In genomic region chr5:101659411-101659971, GRCm38 (mm10) we compare ENCODE assay signal across 11 mouse cellular contexts. TPM values are rescaled to one million over a fixed set of nuclear protein-coding genes. Genes with fewer than 3 reads are reported as not detected.
DNase-seq lines count a peak whose midpoint lies in the region; ATAC-seq and TF ChIP-seq lines count a peak whose summit lies in the region.
"Had no signal": no experiment of that assay in that cellular context is flagged by ENCODE, and none has a peak within 500 bp of the region (broad histone marks: within the 10 kb centered on the region; RNA-seq: fewer than 3 reads in every experiment).

No protein-coding gene starts in this region.

- TF ChIP-seq POLR2A in ES-Bruce4 (IDR thresholded peaks at IDR 0.05; ENCODE audit: insufficient read depth, low read length): no peak
- no peak for TF ChIP-seq POLR2A in thymus, adult 2 months (IDR thresholded peaks at IDR 0.05; ENCODE audit: control insufficient read depth, extremely low read depth, insufficient read depth, low read length, poor library complexity)

- under 1% methylated on average over 39 of the region's 39 CpGs for WGBS in heart, embryonic 11.5 days (ENCODE audit: insufficient replicate concordance)
- 1% methylated on average over 39 of the region's 39 CpGs for WGBS in heart, postnatal 0 days
- under 1% methylated on average over 39 of the region's 39 CpGs for WGBS in midbrain, embryonic 11.5 days
- 3% methylated on average over 39 of the region's 39 CpGs for WGBS in thymus, adult 2 months

- H3K9ac ChIP-seq in heart, embryonic 11.5 days (ENCODE audit: low read depth, low read length): no peak overlapping the region
- no peak overlapping the region for H3K9ac ChIP-seq in ES-Bruce4 (ENCODE audit: low read depth, poor library complexity, severe bottlenecking)
- no peak overlapping the region for H3K9ac ChIP-seq in heart, postnatal 0 days (replicated peaks; ENCODE audit: low read depth, low read length)
- peak overlapping the region; percentile 29 for H3K9ac ChIP-seq in midbrain, embryonic 11.5 days (ENCODE audit: low read length)

- TF ChIP-seq EP300 in ES-Bruce4 (IDR thresholded peaks at IDR 0.05; ENCODE audit: insufficient read depth, low read depth, low read length): no peak
- TF ChIP-seq EP300 in heart, postnatal 0 days (IDR thresholded peaks at IDR 0.05; ENCODE audit: low read depth): no peak

- H3K4me1 ChIP-seq in heart, embryonic 11.5 days (ENCODE audit: control insufficient read depth, insufficient read depth, low read length): peaks cover 12% of the 10 kb centered on the region
- no peaks in the 10 kb centered on the region for H3K4me1 ChIP-seq in ES-Bruce4 (ENCODE audit: control insufficient read depth, insufficient read depth, low read length)
- peaks cover 12% of the 10 kb centered on the region for H3K4me1 ChIP-seq in heart, postnatal 0 days (ENCODE audit: control insufficient read depth, insufficient read depth)
- H3K4me1 ChIP-seq in midbrain, embryonic 11.5 days (ENCODE audit: control insufficient read depth, insufficient read depth, low read length): peaks cover 31% of the 10 kb centered on the region
- no peaks in the 10 kb centered on the region for H3K4me1 ChIP-seq in thymus, adult 2 months (replicated peaks; ENCODE audit: control insufficient read depth, insufficient read depth, low read length)

- no peak for DNase-seq in heart, adult 9 months (ENCODE audit: low spot score in 2 of 2)
- no peak for DNase-seq in heart, postnatal 0 days (ENCODE audit: low spot score)
- peak; percentile 97 for DNase-seq in midbrain, embryonic 11.5 days (ENCODE audit: low spot score, missing footprints)
- no peak for DNase-seq in thymus, adult 2 months
- no peak for DNase-seq in cerebellum, adult 11-12 months
- DNase-seq: B cell, adult 2 months; right cerebral cortex, postnatal 4 days had no signal

- no peaks in the 10 kb centered on the region for H3K36me3 ChIP-seq in heart, embryonic 11.5 days (ENCODE audit: control insufficient read depth, insufficient read depth, low read length)
- no peaks in the 10 kb centered on the region for H3K36me3 ChIP-seq in ES-Bruce4 (ENCODE audit: control insufficient read depth, insufficient read depth, low read length, poor library complexity, severe bottlenecking)
- no peaks in the 10 kb centered on the region for H3K36me3 ChIP-seq in heart, postnatal 0 days (replicated peaks; ENCODE audit: control insufficient read depth, insufficient read depth, low read length)
- H3K36me3 ChIP-seq in midbrain, embryonic 11.5 days (ENCODE audit: control insufficient read depth, insufficient read depth, low read length): no peaks in the 10 kb centered on the region
- H3K36me3 ChIP-seq in thymus, adult 2 months (ENCODE audit: control insufficient read depth, insufficient read depth, low read length): no peaks in the 10 kb centered on the region

- H3K27me3 ChIP-seq in heart, embryonic 11.5 days (ENCODE audit: control insufficient read depth, insufficient read depth, low read length): peaks cover 84% of the 10 kb centered on the region
- H3K27me3 ChIP-seq in ES-Bruce4 (ENCODE audit: control insufficient read depth, insufficient read depth, low read length, poor library complexity, severe bottlenecking): peaks cover 55% of the 10 kb centered on the region
- H3K27me3 ChIP-seq in heart, postnatal 0 days (ENCODE audit: control insufficient read depth, insufficient read depth, low read length): peaks cover 99% of the 10 kb centered on the region
- H3K27me3 ChIP-seq in midbrain, embryonic 11.5 days (ENCODE audit: control insufficient read depth, insufficient read depth, low read length): peaks cover 91% of the 10 kb centered on the region
- peaks cover 25% of the 10 kb centered on the region for H3K27me3 ChIP-seq in thymus, adult 2 months (ENCODE audit: control insufficient read depth, insufficient read depth, low read length)

- no peaks in the 10 kb centered on the region for H3K9me3 ChIP-seq in heart, embryonic 11.5 days (replicated peaks; ENCODE audit: control insufficient read depth, low read length)
- H3K9me3 ChIP-seq in ES-Bruce4 (replicated peaks; ENCODE audit: control insufficient read depth, insufficient read depth, low read length, poor library complexity, severe bottlenecking): no peaks in the 10 kb centered on the region; the same call in 1 of the 2 replicates
- no peaks in the 10 kb centered on the region for H3K9me3 ChIP-seq in heart, postnatal 0 days (replicated peaks; ENCODE audit: control insufficient read depth, low read length)
- no peaks in the 10 kb centered on the region for H3K9me3 ChIP-seq in midbrain, embryonic 11.5 days (ENCODE audit: control insufficient read depth, low read length)

- peak overlapping the region; percentile 42 for H3K4me2 ChIP-seq in heart, embryonic 11.5 days
- no peak overlapping the region for H3K4me2 ChIP-seq in heart, postnatal 0 days (ENCODE audit: low read depth, low read length)
- peak overlapping the region; percentile 53 for H3K4me2 ChIP-seq in midbrain, embryonic 11.5 days

- peak overlapping the region; percentile 19 for H3K4me3 ChIP-seq in heart, embryonic 11.5 days (ENCODE audit: low read depth, low read length)
- H3K4me3 ChIP-seq in ES-Bruce4 (ENCODE audit: low read depth, low read length): peak overlapping the region; percentile 69
- 0 out of 2 replicates have a peak overlapping the region, but pooled peaks have one; percentile 8 for H3K4me3 ChIP-seq in heart, postnatal 0 days (ENCODE audit: low read depth, low read length)
- peak overlapping the region; percentile 31 for H3K4me3 ChIP-seq in midbrain, embryonic 11.5 days (ENCODE audit: low read depth, low read length)
- H3K4me3 ChIP-seq in thymus, adult 2 months (ENCODE audit: control insufficient read depth, insufficient read depth, low read length): no peak overlapping the region

- TF ChIP-seq CTCF in ES-Bruce4 (IDR thresholded peaks at IDR 0.05; ENCODE audit: low read depth, low read length): no peak
- no peak for TF ChIP-seq CTCF in heart, postnatal 0 days (IDR thresholded peaks at IDR 0.05; ENCODE audit: low read depth)
- no peak for TF ChIP-seq CTCF in thymus, adult 2 months (IDR thresholded peaks at IDR 0.05; ENCODE audit: borderline replicate concordance, control insufficient read depth, extremely low read depth, insufficient read depth, low read length, poor library complexity)

- ATAC-seq in heart, embryonic 11.5 days (replicated peaks; ENCODE audit: insufficient number of reproducible peaks, low FRiP score, low TSS enrichment): no peak
- no peak for ATAC-seq in heart, postnatal 0 days (ENCODE audit: insufficient read depth, low read depth)
- ATAC-seq in midbrain, embryonic 11.5 days (ENCODE audit: low FRiP score): peak; percentile 71; the same call in 1 of the 2 replicates
- no peak for ATAC-seq in frontal cortex, adult (ENCODE audit: low TSS enrichment)

- no peak overlapping the region for H3K27ac ChIP-seq in heart, embryonic 11.5 days (ENCODE audit: low read depth, low read length)
- H3K27ac ChIP-seq in ES-Bruce4 (ENCODE audit: insufficient read depth, low read length): no peak overlapping the region
- no peak overlapping the region for H3K27ac ChIP-seq in heart, postnatal 0 days (ENCODE audit: low read depth)
- no peak overlapping the region for H3K27ac ChIP-seq in midbrain, embryonic 11.5 days (ENCODE audit: low read depth, low read length)
- no peak overlapping the region for H3K27ac ChIP-seq in thymus, adult 2 months (ENCODE audit: control insufficient read depth, insufficient read depth, low read length)

RNA-seq across cellular contexts. Expression of gene Nkx6-1, which starts 5.3 kb away (rescaled TPM):
- 0.07 and 0.29 TPM in 2 replicates for polyA plus RNA-seq in heart, embryonic 11.5 days (2014; fragmentation: Nextera tagmentation; extraction: Ambion mirVana)
- not detected in 2 replicates for polyA plus RNA-seq in ES-Bruce4 (2011; ENCODE audit: insufficient read depth, insufficient read length, low read depth, missing spikeins)
- not detected in 2 replicates for total RNA-seq in heart, postnatal 0 days (2014; rRNA removed; ENCODE audit: low replicate concordance)
- not detected in 2 replicates for polyA plus RNA-seq in heart, postnatal 0 days (2015; fragmentation: Nextera tagmentation; extraction: Ambion mirVana)
- polyA plus RNA-seq in midbrain, embryonic 11.5 days (2014; fragmentation: Nextera tagmentation; extraction: Ambion mirVana): 9.3 and 10.5 TPM in 2 replicates
- 0.05 TPM in 1 of 2 replicates, not detected in the other for polyA plus RNA-seq in thymus, adult 2 months (2012; rRNA removed)
- total RNA-seq: liver, adult 2 months had no signal
- polyA plus RNA-seq: liver, adult 2 months had no signal
